Comparison of ENCODE assay signal across 8 mouse cellular contexts in genomic region chr11:8653800-8654295, GRCm38 (mm10). TPM values are rescaled to one million over a fixed set of nuclear protein-coding genes. Genes with fewer than 3 reads are reported as not detected.
DNase-seq lines count a peak whose midpoint lies in the region; ATAC-seq lines count a peak whose summit lies in the region.

No protein-coding gene starts in this region.

- no peak overlapping the region for H3K4me2 ChIP-seq in hindbrain, embryonic 13.5 days
- H3K4me2 ChIP-seq in limb, embryonic 13.5 days (replicated peaks), result peak overlapping the region; percentile 50

- 36% methylated on average over 13 of the region's 13 CpGs for WGBS in hindbrain, embryonic 13.5 days
- 35% methylated on average over 13 of the region's 13 CpGs for WGBS in limb, embryonic 13.5 days

- peak; percentile 43 for DNase-seq in adrenal gland, postnatal 14 days
- DNase-seq in adrenal gland, postnatal 4 days (ENCODE audit: low spot score in 2 of 2), result no peak
- peak; percentile 27 for DNase-seq in urinary bladder, postnatal 14 days (ENCODE audit: low spot score)
- DNase-seq in urinary bladder, postnatal 25 days (ENCODE audit: low spot score), result no peak
- DNase-seq in ovary, postnatal 14 days (ENCODE audit: low spot score), result no peak
- DNase-seq in right cerebral cortex, postnatal 4 days, result no peak

- H3K27ac ChIP-seq in hindbrain, embryonic 13.5 days, result no peak overlapping the region
- H3K27ac ChIP-seq in limb, embryonic 13.5 days, result peak overlapping the region; percentile 93

- no peaks in the 10 kb centered on the region for H3K27me3 ChIP-seq in hindbrain, embryonic 13.5 days
- H3K27me3 ChIP-seq in limb, embryonic 13.5 days, result no peaks in the 10 kb centered on the region

- no peak overlapping the region for H3K4me3 ChIP-seq in hindbrain, embryonic 13.5 days
- no peak overlapping the region for H3K4me3 ChIP-seq in limb, embryonic 13.5 days

- ATAC-seq in hindbrain, embryonic 13.5 days (ENCODE audit: low FRiP score), result peak; percentile 41; the same call in 1 of the 2 replicates
- ATAC-seq in limb, embryonic 13.5 days (ENCODE audit: low FRiP score, low read depth), result no peak

- no peaks in the 10 kb centered on the region for H3K36me3 ChIP-seq in hindbrain, embryonic 13.5 days
- H3K36me3 ChIP-seq in limb, embryonic 13.5 days, result no peaks in the 10 kb centered on the region

- H3K4me1 ChIP-seq in hindbrain, embryonic 13.5 days (replicated peaks), result peaks cover 21% of the 10 kb centered on the region
- peaks cover 98% of the 10 kb centered on the region for H3K4me1 ChIP-seq in limb, embryonic 13.5 days

- no peak overlapping the region for H3K9ac ChIP-seq in hindbrain, embryonic 13.5 days
- peak overlapping the region; percentile 5; the same call in 1 of the 2 replicates for H3K9ac ChIP-seq in limb, embryonic 13.5 days

- no peaks in the 10 kb centered on the region for H3K9me3 ChIP-seq in hindbrain, embryonic 13.5 days
- H3K9me3 ChIP-seq in limb, embryonic 13.5 days, result peaks cover 9% of the 10 kb centered on the region

RNA-seq across cellular contexts. Expression of gene Tns3, which starts 10.5 kb away (rescaled TPM):
- total RNA-seq in adrenal gland, postnatal 14 days (2021), result 36.9 and 38.4 TPM in 2 replicates
- total RNA-seq in adrenal gland, postnatal 4 days (2021), result 10 to 100 TPM; 67.7 to 81.2 TPM
- polyA plus RNA-seq in hindbrain, embryonic 13.5 days (2015; fragmentation: Nextera tagmentation; extraction: Ambion mirVana), result 4.9 and 5.3 TPM in 2 replicates
- 42.9 and 45.3 TPM in 2 replicates for polyA plus RNA-seq in limb, embryonic 13.5 days (2015; fragmentation: Nextera tagmentation; extraction: Ambion mirVana)

Comparison
In these comparisons a context has a peak if more than half of its experiments do, and no peak if none do; other contexts are left out.
1. DNase-seq: peak in adrenal gland, postnatal 14 days (single experiment) and urinary bladder, postnatal 14 days (single experiment); none in adrenal gland, postnatal 4 days (0 of 2), urinary bladder, postnatal 25 days (single experiment), ovary, postnatal 14 days (single experiment) and right cerebral cortex, postnatal 4 days (single experiment).